Mouse (Mus musculus): Measurements from ENCODE around the gene Fam129a. TPM values are rescaled to one million over a fixed set of nuclear protein-coding genes. Genes with fewer than 3 reads are reported as not detected.

Fam129a gene
- total and polyA plus RNA-seq, 3 experiments: 27.8 to 48.3 (median 37.0) TPM

DNA sequence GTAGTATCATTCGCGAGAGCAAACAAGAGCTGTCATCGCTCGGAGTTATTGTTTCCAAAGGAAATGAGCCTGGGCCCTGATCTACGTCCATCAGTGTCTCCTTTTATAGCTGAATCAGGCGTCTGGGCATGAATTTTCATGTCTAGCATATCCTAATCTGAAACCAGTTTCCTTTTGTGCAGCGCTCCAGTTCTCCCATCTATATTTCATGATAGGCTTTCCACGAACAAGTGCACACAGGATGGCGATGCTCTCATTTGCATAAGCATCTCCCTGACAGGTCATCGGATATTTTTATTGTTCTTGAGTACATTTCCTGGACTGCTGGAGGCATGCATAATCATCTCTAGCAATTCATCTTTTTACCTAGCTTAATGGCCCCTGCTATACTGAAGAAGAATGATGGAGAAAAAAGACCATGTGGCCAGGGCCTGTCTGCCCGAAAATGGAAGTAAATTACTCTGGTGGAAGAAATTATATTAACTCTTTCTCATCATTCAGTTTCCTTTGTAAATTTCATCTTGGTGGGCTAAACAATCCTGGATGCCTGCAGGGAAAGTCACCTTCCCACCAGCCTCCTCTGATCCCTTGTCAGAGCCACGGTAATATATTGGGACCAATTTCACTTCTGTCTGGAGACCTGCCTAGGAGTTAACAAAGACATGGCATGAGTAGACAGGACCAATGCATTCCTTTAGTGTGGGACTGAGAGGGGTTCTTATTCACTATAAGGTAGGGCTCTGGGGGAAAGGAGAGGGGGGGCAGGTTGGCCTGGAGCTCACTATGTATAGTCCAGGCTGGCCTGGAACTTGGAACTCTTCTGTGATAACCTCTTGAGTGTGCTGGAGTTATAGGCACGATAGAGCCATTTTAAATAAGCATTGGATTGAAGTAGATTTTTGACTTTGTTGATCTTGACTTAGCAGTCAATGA lies 21.4 kb downstream of the Fam129a start:
- dilution Hi-C loops (cut with MboI; ENCODE audit: extremely low pct_ligation_motif_present, extremely low pct_unique_long_range_greater_than_20kb, low sequenced_read_pairs): no loop called here
- DNase-seq (ENCODE audit: extremely low read depth): no peak
- peaks cover 6 to 46% of the 10 kb centered on the region in 2 experiments for H3K36me3 ChIP-seq (replicated peaks in 1 of 2; ENCODE audit: control insufficient read depth in 1 of 2, insufficient read depth in 1 of 2, low read length in 1 of 2)
- no peak overlapping the region for H3K4me3 ChIP-seq (replicated peaks in 1 of 3; ENCODE audit: low read depth in 2 of 3, low read length in 2 of 3, poor library complexity in 1 of 3)
- H3K4me2 ChIP-seq (ENCODE audit: insufficient read depth, low read depth, poor library complexity, severe bottlenecking): no peak overlapping the region
- TF ChIP-seq MAFK (IDR thresholded peaks at IDR 0.05; ENCODE audit: insufficient replicate concordance, low read length) (no peak), PAX5 (IDR thresholded peaks at IDR 0.05; ENCODE audit: low read length) (no peak), CHD2 (IDR thresholded peaks at IDR 0.05; ENCODE audit: low read length) (no peak), ZNF384 (IDR thresholded peaks at IDR 0.05; ENCODE audit: low read depth, low read length) (no peak), JUN (IDR thresholded peaks at IDR 0.05; ENCODE audit: insufficient read depth, low read depth, low read length) (no peak), MYC (IDR thresholded peaks at IDR 0.05; ENCODE audit: low read depth, low read length) (no peak), HCFC1 (IDR thresholded peaks at IDR 0.05; ENCODE audit: low read depth, low read length) (no peak), TBP (conservative IDR thresholded peaks at IDR 0.05; ENCODE audit: low read depth, low read length) (no peak), ETS1 (conservative IDR thresholded peaks at IDR 0.05; ENCODE audit: low read depth, low read length) (no peak), KAT2A (IDR thresholded peaks at IDR 0.05; ENCODE audit: insufficient replicate concordance, low read length) (no peak), MAX (IDR thresholded peaks at IDR 0.05; ENCODE audit: low read length) (no peak), MAZ (IDR thresholded peaks at IDR 0.05; ENCODE audit: low read depth, low read length) (no peak), E2F4 (IDR thresholded peaks at IDR 0.05; ENCODE audit: insufficient replicate concordance, low read depth, low read length) (no peak), POLR2AphosphoS2 (IDR thresholded peaks at IDR 0.05; ENCODE audit: low read depth, low read length) (no peak), CTCF (conservative IDR thresholded peaks at IDR 0.05 in 1 of 2, IDR thresholded peaks at IDR 0.05 in 1 of 2; ENCODE audit: low read depth in 2 of 2, low read length in 2 of 2) (no peak), TCF12 (IDR thresholded peaks at IDR 0.05; ENCODE audit: low read depth, low read length) (no peak)
- in situ Hi-C loops (cut with MboI; ENCODE audit: low pct_ligation_motif_present, low pct_unique_long_range_greater_than_20kb, low sequenced_read_pairs): no loop called here
- H3K4me1 ChIP-seq (ENCODE audit: control insufficient read depth in 1 of 2, insufficient read depth in 2 of 2): peaks cover 0 to 13% of the 10 kb centered on the region in 2 experiments; a peak in 1 of 4 replicates
- H3K79me2 ChIP-seq (replicated peaks; ENCODE audit: control insufficient read depth, extremely low read depth, insufficient read depth, poor library complexity, severe bottlenecking): peaks cover 11% of the 10 kb centered on the region
- H3K9ac ChIP-seq (ENCODE audit: insufficient read depth, low read depth): no peak overlapping the region
- H3K27ac ChIP-seq (ENCODE audit: insufficient read depth, low read depth): no peak overlapping the region
- no peaks in the 10 kb centered on the region for H3K27me3 ChIP-seq (replicated peaks)
- no peaks in the 10 kb centered on the region for H3K9me3 ChIP-seq (replicated peaks; ENCODE audit: low read length)

DNA sequence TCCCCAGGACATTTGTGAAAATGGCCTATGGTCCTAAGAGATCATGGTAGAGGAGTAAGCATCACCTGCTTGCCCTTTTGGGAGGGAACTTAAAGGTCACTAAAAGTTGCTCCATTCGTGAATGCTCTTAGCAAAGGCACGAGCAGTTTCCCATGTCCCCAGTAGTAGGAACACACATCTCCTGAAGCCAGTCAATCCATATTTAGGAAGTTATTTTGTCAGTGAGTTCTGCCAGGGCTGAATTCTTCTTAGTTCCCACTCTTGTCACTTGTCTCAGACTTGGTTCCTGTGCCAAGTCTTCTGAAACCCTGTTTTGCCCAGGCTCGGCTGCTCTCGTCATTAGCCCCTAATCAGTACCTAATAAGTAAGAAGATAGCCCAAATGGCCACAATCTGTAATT lies 23.9 kb downstream of the Fam129a start:
- Histone ChIP-seq H3K4me1 (ENCODE audit: control insufficient read depth in 1 of 2, insufficient read depth in 2 of 2) (peaks cover 0 to 18% of the 10 kb centered on the region in 2 experiments; a peak in 1 of 4 replicates), H3K4me3 (replicated peaks in 1 of 3; ENCODE audit: low read depth in 2 of 3, low read length in 2 of 3, poor library complexity in 1 of 3) (no peak overlapping the region), H3K9ac (ENCODE audit: insufficient read depth, low read depth) (no peak overlapping the region), H3K27me3 (replicated peaks) (no peaks in the 10 kb centered on the region), H3K27ac (ENCODE audit: insufficient read depth, low read depth) (no peak overlapping the region), H3K36me3 (replicated peaks in 1 of 2; ENCODE audit: control insufficient read depth in 1 of 2, insufficient read depth in 1 of 2, low read length in 1 of 2) (peaks cover 3 to 43% of the 10 kb centered on the region in 2 experiments), H3K9me3 (replicated peaks; ENCODE audit: low read length) (no peaks in the 10 kb centered on the region), H3K79me2 (replicated peaks; ENCODE audit: control insufficient read depth, extremely low read depth, insufficient read depth, poor library complexity, severe bottlenecking) (peaks cover 10% of the 10 kb centered on the region), H3K4me2 (ENCODE audit: insufficient read depth, low read depth, poor library complexity, severe bottlenecking) (no peak overlapping the region)
- dilution Hi-C loops (cut with MboI; ENCODE audit: extremely low pct_ligation_motif_present, extremely low pct_unique_long_range_greater_than_20kb, low sequenced_read_pairs) (no loop called here), in situ Hi-C loops (cut with MboI; ENCODE audit: low pct_ligation_motif_present, low pct_unique_long_range_greater_than_20kb, low sequenced_read_pairs) (no loop called here)
- DNase-seq (ENCODE audit: extremely low read depth): no peak
- TF ChIP-seq MAFK (IDR thresholded peaks at IDR 0.05; ENCODE audit: insufficient replicate concordance, low read length) (no peak), MXI1 (IDR thresholded peaks at IDR 0.05; ENCODE audit: low read depth, low read length) (no peak), KAT2A (IDR thresholded peaks at IDR 0.05; ENCODE audit: insufficient replicate concordance, low read length) (no peak), ELF1 (IDR thresholded peaks at IDR 0.05; ENCODE audit: low read depth, low read length) (no peak), POLR2AphosphoS2 (IDR thresholded peaks at IDR 0.05; ENCODE audit: low read depth, low read length) (no peak), ZNF384 (IDR thresholded peaks at IDR 0.05; ENCODE audit: low read depth, low read length) (no peak), CHD2 (IDR thresholded peaks at IDR 0.05; ENCODE audit: low read length) (no peak), ZKSCAN1 (IDR thresholded peaks at IDR 0.05; ENCODE audit: borderline replicate concordance, low read depth, low read length) (no peak), USF2 (conservative IDR thresholded peaks at IDR 0.05; ENCODE audit: low read depth, low read length) (no peak), MYC (IDR thresholded peaks at IDR 0.05; ENCODE audit: low read depth, low read length) (no peak)

Data from CH12.LX (cell line).